Mouse (Mus musculus): ENCODE measurements around the gene Limd2. TPM values are rescaled to one million over a fixed set of nuclear protein-coding genes. Genes with fewer than 3 reads are reported as not detected.

The Limd2 gene
- total and polyA plus RNA-seq, 2 experiments from 2014 or later, result 69.7 to 122 TPM

DNA sequence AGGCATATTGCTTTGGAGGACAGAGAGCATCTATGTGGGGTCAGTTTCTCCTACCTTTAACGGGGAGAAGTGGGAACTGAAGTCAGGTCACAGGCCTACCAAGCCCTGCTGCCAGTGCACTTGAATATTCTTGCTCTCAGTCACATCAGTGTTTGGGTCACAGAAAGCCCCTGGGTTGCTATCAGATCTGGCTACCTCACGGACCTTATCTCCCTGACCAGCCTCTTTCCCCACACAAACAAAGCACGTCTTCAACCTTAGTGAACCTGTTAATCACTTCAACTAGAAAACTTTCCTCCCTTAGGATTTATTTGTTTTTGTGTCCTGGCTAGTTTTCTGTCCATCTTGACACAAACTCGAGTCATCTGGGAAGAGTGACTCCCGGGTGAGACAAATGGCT, 15.7 kb upstream of the Limd2 start:
- H3K9ac ChIP-seq (replicated peaks; ENCODE audit: low read length, poor library complexity, severe bottlenecking), result no peak overlapping the region
- H3K4me1 ChIP-seq (ENCODE audit: insufficient read depth, low read length), result no peaks in the 10 kb centered on the region
- TF ChIP-seq CTCF (IDR thresholded peaks at IDR 0.05), result no peak
- H3K27ac ChIP-seq (ENCODE audit: low read depth, low read length), result no peak overlapping the region
- no peak overlapping the region for H3K4me2 ChIP-seq (ENCODE audit: low read depth, low read length, poor library complexity, severe bottlenecking)
- H3K4me3 ChIP-seq (ENCODE audit: low read depth, low read length), result no peak overlapping the region
- no peaks in the 10 kb centered on the region for H3K9me3 ChIP-seq (ENCODE audit: low read length)
- peaks cover 13% of the 10 kb centered on the region for H3K36me3 ChIP-seq (ENCODE audit: insufficient read depth, low read length)
- 90% methylated on average over 5 of the region's 5 CpGs for WGBS
- ATAC-seq (ENCODE audit: low FRiP score) (no peak), DNase-seq (ENCODE audit: low spot score) (no peak)
- no peaks in the 10 kb centered on the region for H3K27me3 ChIP-seq (ENCODE audit: insufficient read depth, low read length)

DNA sequence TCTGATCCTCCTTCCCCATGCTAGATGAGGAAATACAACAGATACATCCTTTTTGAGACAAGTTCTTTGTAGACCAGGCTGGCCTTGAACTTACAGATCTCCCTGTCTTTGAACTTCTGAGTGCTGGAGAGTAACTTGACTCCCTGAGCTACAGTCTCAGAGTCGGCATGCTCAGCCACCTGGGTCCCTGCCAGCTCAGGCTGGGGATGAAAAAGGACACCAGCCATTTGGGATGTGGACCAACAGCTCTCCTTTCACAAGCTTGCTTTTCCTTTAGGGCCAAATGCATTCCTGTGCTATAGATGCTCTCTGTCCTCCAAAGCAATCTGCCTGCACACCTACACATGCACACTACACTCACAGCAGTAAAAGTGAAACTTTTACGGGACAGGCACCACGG, 14.4 kb upstream of the Limd2 start:
- no peak overlapping the region for H3K27ac ChIP-seq (ENCODE audit: low read depth, low read length)
- peaks cover 9% of the 10 kb centered on the region; the same call in 1 of the 2 replicates for H3K36me3 ChIP-seq (ENCODE audit: insufficient read depth, low read length)
- no peaks in the 10 kb centered on the region for H3K4me1 ChIP-seq (ENCODE audit: insufficient read depth, low read length)
- H3K27me3 ChIP-seq (ENCODE audit: insufficient read depth, low read length), result no peaks in the 10 kb centered on the region
- H3K9me3 ChIP-seq (ENCODE audit: low read length), result no peaks in the 10 kb centered on the region
- DNase-seq (ENCODE audit: low spot score) (no peak), ATAC-seq (ENCODE audit: low FRiP score) (no peak)
- no peak overlapping the region for H3K4me3 ChIP-seq (ENCODE audit: low read depth, low read length)
- TF ChIP-seq CTCF (IDR thresholded peaks at IDR 0.05), result no peak
- no peak overlapping the region for H3K9ac ChIP-seq (replicated peaks; ENCODE audit: low read length, poor library complexity, severe bottlenecking)
- H3K4me2 ChIP-seq (ENCODE audit: low read depth, low read length, poor library complexity, severe bottlenecking), result no peak overlapping the region
- 79% methylated on average over 3 of the region's 3 CpGs for WGBS

DNA sequence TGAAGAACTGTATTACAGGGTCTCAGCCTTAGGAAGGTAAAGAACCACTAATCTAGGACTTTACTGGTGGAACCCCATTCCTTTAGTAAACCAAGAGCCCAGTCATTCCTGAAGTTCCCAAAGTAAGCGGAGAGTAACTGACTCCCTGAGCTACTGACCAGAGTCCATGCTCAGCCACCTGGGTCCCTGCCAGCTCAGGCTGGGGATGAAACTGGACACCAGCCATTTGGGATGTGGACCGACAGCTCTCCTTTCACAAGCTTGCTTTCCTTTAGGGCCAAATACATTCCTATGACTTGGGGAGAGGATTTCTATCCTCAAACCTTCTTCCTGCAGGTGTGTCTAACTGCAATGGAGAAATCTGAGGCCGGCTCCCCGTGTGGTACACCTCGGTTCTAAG, 13.7 kb upstream of the Limd2 start:
- no peak for ATAC-seq (ENCODE audit: low FRiP score)
- Histone ChIP-seq H3K4me1 (ENCODE audit: insufficient read depth, low read length) (no peaks in the 10 kb centered on the region), H3K9me3 (ENCODE audit: low read length) (no peaks in the 10 kb centered on the region), H3K36me3 (ENCODE audit: insufficient read depth, low read length) (peaks cover 9% of the 10 kb centered on the region; the same call in 1 of the 2 replicates), H3K27ac (ENCODE audit: low read depth, low read length) (no peak overlapping the region), H3K27me3 (ENCODE audit: insufficient read depth, low read length) (no peaks in the 10 kb centered on the region), H3K4me2 (ENCODE audit: low read depth, low read length, poor library complexity, severe bottlenecking) (no peak overlapping the region), H3K9ac (replicated peaks; ENCODE audit: low read length, poor library complexity, severe bottlenecking) (no peak overlapping the region), H3K4me3 (ENCODE audit: low read depth, low read length) (no peak overlapping the region)
- WGBS, result 86% methylated on average over 5 of the region's 5 CpGs
- TF ChIP-seq CTCF (IDR thresholded peaks at IDR 0.05), result no peak
- DNase-seq (ENCODE audit: low spot score), result no peak

DNA sequence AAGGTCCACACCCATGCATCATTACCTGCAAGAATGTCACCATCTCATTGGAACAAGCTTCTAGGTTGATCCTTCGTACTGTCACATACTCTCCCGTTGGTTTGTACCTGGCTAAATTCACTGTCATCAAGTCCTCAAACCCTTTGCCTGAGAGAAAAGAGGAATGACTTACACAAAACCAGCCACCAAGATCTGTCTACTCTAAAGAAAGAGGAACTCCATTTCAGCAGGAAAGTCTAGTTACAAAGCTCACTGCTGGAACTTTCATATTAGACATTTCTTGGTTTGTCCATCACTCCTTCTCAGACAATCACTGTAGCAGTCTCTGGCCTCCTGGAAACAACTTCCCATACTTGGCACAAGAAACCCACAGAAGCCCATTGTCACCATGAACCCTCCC, 12.6 kb upstream of the Limd2 start:
- WGBS, result 91% methylated on average over 2 of the region's 2 CpGs

DNA sequence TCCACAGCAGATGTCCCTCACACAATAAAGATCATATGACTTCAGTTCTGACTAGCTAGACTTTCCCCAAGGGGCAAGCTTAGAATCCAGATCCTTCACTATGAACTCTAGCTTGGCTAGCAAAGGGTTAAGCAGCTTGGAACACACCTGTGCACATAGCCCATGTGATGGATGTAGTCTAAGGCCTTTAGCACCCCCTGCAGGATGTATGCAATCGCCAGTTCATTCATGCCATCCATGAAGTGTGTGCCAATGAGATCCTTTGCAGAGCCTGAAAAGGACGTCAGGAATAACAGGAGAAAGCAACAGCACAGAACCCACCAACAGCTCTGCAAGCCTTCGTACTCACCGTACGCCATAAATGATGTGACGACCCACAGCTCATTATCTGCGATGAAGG, 10.1 kb upstream of the Limd2 start:
- Histone ChIP-seq H3K4me3 (ENCODE audit: low read depth, low read length) (no peak overlapping the region), H3K27me3 (ENCODE audit: insufficient read depth, low read length) (no peaks in the 10 kb centered on the region), H3K36me3 (ENCODE audit: insufficient read depth, low read length) (peaks cover 27% of the 10 kb centered on the region), H3K4me1 (ENCODE audit: insufficient read depth, low read length) (no peaks in the 10 kb centered on the region), H3K9ac (replicated peaks; ENCODE audit: low read length, poor library complexity, severe bottlenecking) (no peak overlapping the region), H3K9me3 (ENCODE audit: low read length) (no peaks in the 10 kb centered on the region), H3K4me2 (ENCODE audit: low read depth, low read length, poor library complexity, severe bottlenecking) (no peak overlapping the region), H3K27ac (ENCODE audit: low read depth, low read length) (no peak overlapping the region)
- DNase-seq (ENCODE audit: low spot score), result peak; percentile 60
- no peak for ATAC-seq (ENCODE audit: low FRiP score)
- TF ChIP-seq CTCF (IDR thresholded peaks at IDR 0.05), result peak; percentile 62
- 79% methylated on average over 7 of the region's 7 CpGs for WGBS

More for the DNA sequence above, 12.6 kb upstream of the Limd2 start:
- no peak for ATAC-seq (ENCODE audit: low FRiP score)
- TF ChIP-seq CTCF (IDR thresholded peaks at IDR 0.05), result no peak
- no peaks in the 10 kb centered on the region for H3K9me3 ChIP-seq (ENCODE audit: low read length)
- no peaks in the 10 kb centered on the region for H3K4me1 ChIP-seq (ENCODE audit: insufficient read depth, low read length)
- no peaks in the 10 kb centered on the region for H3K27me3 ChIP-seq (ENCODE audit: insufficient read depth, low read length)
- peaks cover 12% of the 10 kb centered on the region for H3K36me3 ChIP-seq (ENCODE audit: insufficient read depth, low read length)
- H3K4me3 ChIP-seq (ENCODE audit: low read depth, low read length), result no peak overlapping the region
- H3K4me2 ChIP-seq (ENCODE audit: low read depth, low read length, poor library complexity, severe bottlenecking), result no peak overlapping the region
- H3K27ac ChIP-seq (ENCODE audit: low read depth, low read length), result no peak overlapping the region
- no peak for DNase-seq (ENCODE audit: low spot score)
- H3K9ac ChIP-seq (replicated peaks; ENCODE audit: low read length, poor library complexity, severe bottlenecking), result no peak overlapping the region

DNA sequence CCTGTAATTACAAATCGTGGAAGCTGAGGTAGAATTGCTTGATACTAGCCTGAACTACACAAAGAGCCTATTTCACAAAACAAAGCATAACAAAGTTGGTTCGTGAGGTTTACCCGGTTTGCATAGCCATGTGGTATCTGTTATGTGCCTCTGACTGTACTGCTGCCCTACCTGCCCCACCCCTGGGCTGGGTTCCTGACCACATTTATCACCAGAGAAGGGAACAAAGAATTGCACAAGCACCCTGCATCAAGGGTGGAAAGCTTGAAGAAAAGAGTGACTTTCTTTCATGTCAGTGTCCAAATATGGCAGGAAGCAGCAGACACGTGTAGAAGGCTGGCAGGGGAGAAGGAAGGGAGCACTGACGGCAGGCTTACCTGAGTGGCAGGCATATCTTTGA, 6.8 kb upstream of the Limd2 start:
- Histone ChIP-seq H3K9ac (replicated peaks; ENCODE audit: low read length, poor library complexity, severe bottlenecking) (no peak overlapping the region), H3K9me3 (ENCODE audit: low read length) (no peaks in the 10 kb centered on the region), H3K27me3 (ENCODE audit: insufficient read depth, low read length) (no peaks in the 10 kb centered on the region), H3K27ac (ENCODE audit: low read depth, low read length) (no peak overlapping the region), H3K36me3 (ENCODE audit: insufficient read depth, low read length) (peaks cover 36% of the 10 kb centered on the region), H3K4me1 (ENCODE audit: insufficient read depth, low read length) (no peaks in the 10 kb centered on the region), H3K4me3 (ENCODE audit: low read depth, low read length) (no peak overlapping the region), H3K4me2 (ENCODE audit: low read depth, low read length, poor library complexity, severe bottlenecking) (no peak overlapping the region)
- ATAC-seq (ENCODE audit: low FRiP score) (no peak), DNase-seq (ENCODE audit: low spot score) (no peak)
- TF ChIP-seq CTCF (IDR thresholded peaks at IDR 0.05), result no peak
- 84% methylated on average over 5 of the region's 5 CpGs for WGBS
